Mouse (Mus musculus): ENCODE data around the gene Il18rap. TPM values are rescaled to one million over a fixed set of nuclear protein-coding genes. Genes with fewer than 3 reads are reported as not detected.

Gene Il18rap
- 0.27 and 0.36 TPM in 2 replicates for polyA plus RNA-seq (2012; rRNA removed)

DNA sequence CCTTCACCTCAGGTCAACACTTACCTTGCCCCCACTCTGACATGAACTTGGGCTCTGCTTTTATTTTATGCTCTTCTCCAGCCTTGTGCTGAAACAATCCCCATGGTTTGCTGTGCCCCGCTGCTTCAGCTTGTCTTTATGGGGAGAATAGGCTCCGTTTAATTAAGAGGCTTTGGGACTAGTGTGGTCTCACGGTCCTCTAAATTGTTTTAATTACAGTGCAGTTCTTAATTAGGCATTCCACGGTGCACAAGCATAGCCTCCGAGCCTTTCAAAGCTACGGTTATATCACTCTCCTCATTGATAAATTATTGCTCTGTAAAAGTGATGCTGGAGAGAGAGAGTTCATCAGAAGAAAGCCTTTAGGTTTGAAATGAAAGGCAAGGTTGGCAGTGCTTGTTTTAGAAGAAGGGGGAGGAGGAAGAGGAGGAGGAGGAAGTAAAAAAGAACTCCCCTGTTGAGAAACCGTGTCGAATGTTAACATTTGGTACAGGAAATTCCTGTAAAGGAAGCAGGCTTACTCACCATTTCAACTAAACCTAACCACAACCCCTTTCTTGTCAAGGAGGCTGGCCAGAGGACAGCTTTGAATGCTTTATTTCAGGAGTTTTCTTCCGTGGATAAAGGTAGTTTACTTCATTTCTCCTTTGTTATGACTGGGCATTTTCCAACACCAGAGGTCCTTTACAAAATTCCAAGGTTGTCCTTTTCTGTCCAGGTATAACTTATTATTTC, at the start of gene Il18rap:
Il18rap (plus strand) TSS at position 512 of the 735 bp plus-strand sequence.
- no peak for DNase-seq (ENCODE audit: low read depth)

DNA sequence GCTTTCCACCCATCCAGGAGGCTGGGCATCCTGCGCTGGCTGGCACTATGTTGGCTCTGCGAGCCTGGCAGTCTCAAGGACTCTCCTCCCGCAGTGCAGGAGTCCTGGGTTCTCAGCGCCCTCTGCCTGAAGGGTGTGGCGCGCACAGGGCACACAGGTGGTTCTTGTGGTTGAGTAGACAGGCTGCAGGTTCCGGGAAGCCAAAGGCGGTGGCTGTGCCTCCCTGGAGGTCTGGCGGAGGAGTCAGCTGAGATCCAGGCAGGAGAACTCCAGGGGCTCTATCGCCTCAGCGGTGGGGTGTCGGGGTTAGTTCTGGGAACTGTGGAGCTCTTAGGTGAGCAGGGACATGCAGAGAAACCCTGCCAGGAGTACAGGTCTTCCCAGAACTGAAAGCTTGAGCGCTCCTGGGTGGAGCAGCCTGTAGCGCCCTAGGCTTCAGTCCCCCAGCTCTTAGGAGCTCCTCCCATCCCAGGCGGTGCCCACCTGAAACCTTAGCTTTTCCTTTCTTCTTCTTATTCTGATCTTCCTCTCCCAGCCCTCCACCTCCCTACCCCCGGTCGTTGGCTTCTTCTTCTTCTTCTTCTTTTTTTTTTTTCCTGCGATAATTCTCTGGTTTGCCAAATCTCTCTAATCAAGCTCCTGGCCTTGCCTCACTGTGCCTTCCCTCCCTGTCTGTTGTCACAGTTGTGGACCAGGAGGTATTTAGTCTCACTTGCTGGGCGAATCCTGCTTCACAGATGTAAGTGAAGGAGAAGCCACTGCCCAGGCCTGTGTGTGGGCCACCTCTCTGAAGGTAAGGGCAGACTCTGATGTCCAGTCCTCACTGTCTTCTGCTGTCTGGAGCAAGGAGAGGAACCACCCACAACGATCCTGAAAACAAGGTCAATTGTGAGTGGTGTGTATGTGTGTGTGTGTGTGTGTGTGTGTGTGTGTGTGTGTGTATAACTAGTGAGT, 49.4 kb upstream of the Il18rap start, which contains the start of gene Il18r1:
Il18r1 (plus strand) TSS at position 76 of the 954 bp plus-strand sequence.
- DNase-seq (ENCODE audit: low read depth), result no peak

DNA sequence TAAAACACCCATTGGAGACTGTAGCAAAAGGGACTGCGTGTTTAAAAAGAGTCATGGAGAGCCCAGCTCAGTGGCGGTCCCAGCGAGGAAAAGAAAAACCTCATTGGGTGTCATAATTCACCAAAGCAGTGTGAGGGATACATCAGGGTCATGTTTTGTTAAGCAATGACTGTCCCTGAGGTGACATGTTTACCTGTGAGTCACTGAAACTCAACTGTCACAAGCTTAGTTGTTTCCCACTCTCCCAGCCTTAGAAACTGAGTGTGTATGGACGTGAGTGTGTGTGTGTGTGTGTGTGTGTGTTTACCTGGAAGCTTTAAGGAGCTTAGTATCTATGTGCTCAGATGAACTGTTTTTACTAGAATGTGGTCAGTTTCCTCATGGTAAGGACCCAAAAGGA, 47.9 kb upstream of the Il18rap start:
- DNase-seq (ENCODE audit: low read depth), result no peak

GRCm38 (mm10) chr1:40468805-40469204, 46.4 kb upstream of the Il18rap start:
- no peak for DNase-seq (ENCODE audit: low read depth)

DNA sequence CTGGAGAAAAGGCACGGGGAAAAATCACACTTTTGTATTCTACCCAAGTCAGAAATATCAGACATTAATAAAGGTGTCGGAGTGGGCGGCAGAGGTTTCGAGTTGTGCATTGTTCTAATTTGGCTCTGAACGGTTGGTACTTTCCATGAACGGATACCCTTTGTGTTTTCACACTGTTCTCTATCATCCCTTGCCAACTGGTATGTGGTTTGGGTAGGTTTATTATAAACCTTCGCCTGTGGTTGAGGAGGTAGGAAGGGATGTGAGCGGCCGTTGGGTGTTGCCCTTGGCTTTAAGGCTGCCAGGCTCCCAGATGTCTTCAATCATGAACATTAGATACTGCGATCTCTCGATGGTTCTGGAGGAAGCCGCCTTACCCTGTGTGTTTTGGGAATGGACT, 45.3 kb upstream of the Il18rap start:
- DNase-seq (ENCODE audit: low read depth), result no peak

- no peak for DNase-seq (ENCODE audit: low read depth)
These were observed 42.8 kb upstream of the Il18rap start for GRCm38 (mm10) chr1:40472401-40472800.

DNA sequence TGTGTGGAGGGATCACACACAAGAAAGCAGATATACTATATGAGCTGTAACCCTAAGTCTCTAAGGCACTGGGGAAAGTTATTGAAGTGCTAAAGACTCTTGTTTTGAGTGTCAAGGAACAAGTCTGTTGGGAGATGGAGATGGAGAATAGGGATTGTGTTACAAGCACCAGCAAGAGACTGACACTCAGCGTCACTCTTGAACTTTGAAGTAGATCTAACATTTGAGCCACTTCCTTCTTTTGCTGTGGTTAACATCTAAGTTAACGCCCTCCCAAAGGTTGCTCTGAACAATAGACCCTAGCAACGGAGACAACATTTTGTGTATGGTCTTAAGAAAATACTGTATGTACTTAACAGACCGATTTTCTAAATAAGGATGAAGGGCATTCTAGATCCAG, 41.5 kb upstream of the Il18rap start:
- no peak for DNase-seq (ENCODE audit: low read depth)

DNA sequence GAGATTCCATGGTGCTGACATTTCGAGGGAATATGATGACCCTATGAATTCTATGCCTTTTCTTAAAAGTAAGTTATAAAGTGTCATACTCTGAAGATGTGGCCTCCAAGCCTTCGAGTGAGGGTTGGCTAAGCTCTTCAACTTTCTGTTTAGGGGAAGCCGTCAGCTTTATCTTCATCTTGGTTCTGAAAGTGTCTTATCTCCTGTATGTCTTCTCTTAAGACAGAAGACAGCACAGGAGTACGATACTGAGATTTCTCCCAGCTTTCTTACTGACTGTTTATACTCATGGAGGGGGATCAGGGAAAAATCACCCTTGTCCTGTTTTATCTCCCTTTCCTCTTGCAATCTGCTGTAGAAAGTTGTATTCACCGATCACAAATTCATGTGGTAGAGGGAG, 40.8 kb upstream of the Il18rap start:
- DNase-seq (ENCODE audit: low read depth), result no peak

DNA sequence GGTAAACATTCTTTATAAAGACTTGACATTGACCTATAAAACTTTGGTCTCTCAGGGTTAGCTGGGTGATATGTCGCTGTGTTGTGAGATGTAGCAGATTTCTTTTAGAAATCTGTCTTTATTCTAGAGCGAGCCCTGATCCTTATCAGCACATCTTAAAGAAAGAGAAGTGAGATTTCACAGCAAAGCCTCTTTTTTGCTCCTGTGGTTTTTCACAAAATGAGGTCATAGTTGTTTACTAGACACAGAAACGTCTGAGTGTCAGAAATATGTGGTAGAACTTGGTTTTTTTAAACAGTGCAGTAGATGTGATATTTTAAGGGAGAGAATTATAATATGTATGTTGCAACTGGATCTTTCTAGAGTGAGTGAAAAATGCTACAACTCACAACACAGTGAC, 39.5 kb upstream of the Il18rap start:
- DNase-seq (ENCODE audit: low read depth), result no peak

- DNase-seq (ENCODE audit: low read depth), result no peak
These were observed 38.4 kb upstream of the Il18rap start for GRCm38 (mm10) chr1:40476756-40477155.

- DNase-seq (ENCODE audit: low read depth), result no peak
These were observed 35.6 kb upstream of the Il18rap start for GRCm38 (mm10) chr1:40479505-40479923.

DNA sequence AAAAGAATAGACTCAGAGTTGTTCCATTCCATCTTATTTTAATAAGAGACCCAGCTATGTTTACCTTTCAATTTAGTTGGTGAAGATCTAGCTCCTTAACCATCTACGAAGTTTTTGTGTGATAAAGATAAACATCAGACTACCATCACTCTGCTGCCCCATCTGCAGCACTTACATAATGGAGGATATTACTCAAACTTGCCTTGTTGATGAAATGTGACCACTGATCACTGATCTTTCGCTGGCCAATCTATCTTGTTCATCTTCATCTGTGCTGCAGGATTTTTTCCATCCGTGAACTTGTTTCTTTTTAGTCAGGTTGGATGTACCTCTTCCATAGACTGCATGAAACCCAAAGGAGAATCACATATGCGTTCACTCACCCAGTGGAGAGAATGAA, 20.6 kb upstream of the Il18rap start:
- no peak for DNase-seq (ENCODE audit: low read depth)

- no peak for DNase-seq (ENCODE audit: low read depth)
These were observed 15.5 kb upstream of the Il18rap start for GRCm38 (mm10) chr1:40499708-40500107.

DNA sequence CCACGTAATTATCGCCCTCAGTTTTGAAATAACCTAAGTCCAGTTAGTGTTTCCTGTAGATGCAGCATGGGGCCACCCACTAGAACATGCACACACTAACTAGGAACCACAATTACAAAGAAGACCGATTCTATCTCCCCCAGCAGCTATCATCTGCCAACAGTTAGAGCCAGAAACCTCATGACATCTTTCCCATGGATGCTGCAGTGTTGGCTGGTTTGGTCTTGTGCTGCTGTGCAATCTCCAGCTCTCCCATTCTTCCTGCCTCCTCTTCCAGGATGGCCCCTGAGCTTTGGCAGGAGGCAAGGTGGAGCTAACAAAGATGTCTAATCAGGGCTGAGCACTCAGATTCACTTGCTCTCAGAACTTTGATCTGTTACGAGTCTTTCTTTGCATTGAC, 14.0 kb upstream of the Il18rap start:
- DNase-seq (ENCODE audit: low read depth), result no peak

DNA sequence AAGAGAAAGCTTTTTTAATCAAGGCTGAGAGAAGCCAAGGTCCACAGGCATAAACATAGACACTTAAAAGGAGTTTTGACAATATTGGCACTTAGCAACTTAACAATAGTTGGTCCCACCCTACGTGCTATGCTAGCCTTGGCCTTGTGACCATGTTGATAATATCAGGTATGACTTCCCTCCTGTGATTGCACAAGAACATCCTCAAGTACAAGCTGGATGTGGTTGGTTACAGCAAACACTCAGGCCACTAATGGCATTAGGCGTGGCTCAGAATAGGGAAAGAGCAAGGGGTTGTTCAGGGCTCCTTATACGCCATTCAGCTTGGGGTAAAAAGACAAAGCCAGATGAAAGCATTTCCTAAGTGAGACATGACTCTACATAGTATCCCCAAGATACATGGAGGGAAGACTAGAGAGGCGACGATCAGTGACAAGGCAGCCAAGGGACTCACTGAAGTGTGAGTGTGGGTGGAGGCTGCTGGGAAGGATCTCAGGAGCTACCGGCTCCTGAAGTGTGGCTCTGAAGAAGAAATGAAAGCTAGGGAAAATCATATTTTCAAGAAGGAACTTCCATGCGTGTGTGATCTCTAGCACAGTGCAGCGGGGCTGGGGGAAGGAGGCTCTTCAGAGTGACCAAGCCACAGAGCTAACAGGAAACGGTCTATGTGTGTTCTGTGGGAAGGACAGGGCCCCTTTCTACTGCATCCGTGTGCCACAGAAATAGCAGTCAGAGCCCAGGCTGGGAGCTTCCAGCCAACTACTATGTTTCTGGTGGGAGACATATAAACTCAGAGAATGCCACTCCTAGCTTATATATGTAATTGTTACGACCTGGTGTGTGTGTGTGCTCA, 13.4 kb upstream of the Il18rap start:
- DNase-seq (ENCODE audit: low read depth), result no peak

DNA sequence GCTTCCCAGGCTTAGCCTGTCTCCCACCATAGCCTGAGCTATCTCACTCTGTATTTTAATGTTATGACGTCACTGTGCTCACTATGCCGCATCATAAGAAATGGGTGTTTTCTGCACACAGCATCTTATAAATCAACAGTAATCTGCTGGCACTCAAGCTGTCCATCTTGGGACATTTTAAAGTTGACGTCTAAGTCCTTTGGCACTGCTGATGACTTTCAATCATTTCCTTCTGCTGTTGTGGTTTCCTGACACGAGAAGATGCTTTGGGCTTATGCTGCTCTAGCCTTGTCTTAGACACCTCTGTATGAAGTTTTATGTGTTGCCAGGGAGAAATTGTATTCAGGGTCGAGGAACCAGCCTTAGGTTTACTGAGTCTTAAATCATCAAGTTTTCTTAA, 10.6 kb upstream of the Il18rap start:
- DNase-seq (ENCODE audit: low read depth), result no peak

DNA sequence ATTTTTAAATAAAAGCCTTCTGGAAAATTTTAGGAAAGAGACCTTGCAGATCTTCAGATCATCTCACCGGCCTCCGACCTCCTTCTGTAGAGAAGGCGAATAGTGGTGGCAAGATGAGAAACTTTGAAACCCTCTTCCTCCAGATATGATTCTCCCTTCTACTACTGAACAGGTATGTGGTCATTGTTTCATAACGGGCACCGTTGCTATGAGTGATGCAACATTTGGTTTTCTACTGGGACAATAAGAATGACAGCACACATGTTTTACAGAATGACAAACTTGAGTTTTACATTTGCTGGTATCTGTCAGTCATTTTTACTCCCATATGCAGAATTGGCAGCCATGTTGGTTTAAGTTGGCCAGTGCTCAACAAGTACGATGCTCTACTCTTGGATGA, 1.2 kb downstream of the Il18rap start:
- no peak for DNase-seq (ENCODE audit: low read depth)

DNA sequence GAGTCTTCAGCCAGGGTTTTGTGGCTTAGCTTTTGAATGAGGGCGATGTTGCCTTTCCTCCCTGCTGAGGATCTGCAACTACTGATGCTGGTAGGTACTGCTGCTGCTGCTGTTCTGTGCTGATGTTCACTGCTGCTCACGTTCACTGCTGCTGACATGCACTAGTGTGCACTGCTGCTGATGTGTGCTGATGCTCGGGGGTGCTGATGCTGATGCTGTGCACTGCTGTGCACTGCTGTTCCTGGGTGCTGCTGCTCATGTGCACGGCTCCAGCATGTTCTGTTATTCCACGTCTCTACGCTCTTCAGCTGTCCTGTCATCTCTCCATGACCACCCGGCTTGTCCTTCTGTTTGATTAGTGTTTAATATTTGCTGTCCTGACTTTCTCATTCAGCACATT, 7.8 kb downstream of the Il18rap start:
- DNase-seq (ENCODE audit: low read depth), result no peak

- DNase-seq (ENCODE audit: low read depth), result no peak
These were observed 9.0 kb downstream of the Il18rap start for GRCm38 (mm10) chr1:40523971-40524722.

GRCm38 (mm10) chr1:40529287-40529686, 14.1 kb downstream of the Il18rap start:
- DNase-seq (ENCODE audit: low read depth), result no peak

DNA sequence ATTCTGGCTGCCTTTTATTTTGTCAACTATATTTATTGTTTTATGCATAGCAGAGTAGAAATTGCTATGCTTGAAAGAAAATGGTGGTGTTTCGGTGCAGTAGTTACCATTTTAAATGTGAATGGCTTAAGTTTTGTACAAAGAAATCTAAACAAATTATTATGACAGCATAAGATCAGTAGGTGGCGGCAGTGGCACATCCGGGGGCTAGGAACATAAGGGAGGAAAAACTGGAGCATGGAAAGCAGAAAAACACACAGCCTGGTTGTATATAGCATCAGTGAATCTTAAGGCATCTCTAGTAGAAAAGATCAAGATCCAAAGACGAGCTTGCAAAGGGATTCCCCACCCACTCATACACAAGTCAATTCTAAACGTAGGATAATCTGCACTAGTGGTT, 22.4 kb downstream of the Il18rap start:
- DNase-seq (ENCODE audit: low read depth), result no peak
